Mouse (Mus musculus) lung, adult 2 months (tissue): ENCODE measurements at regions not wholly inside any gene's neighbourhood (a gene's known extent, or its start where the extent isn't known, plus 50 kb on each side); places are given as distances from the start of the nearest gene placed in this dataset.

Experiments used
- CTCF ChIP-seq: fragments of 200-500 bp; IDR thresholded peaks from 2 replicates; pipeline ENCODE4 v1.5.1; 2011; ENCODE audit warnings: mild to moderate bottlenecking, low read length, control low read depth; ENCODE audit not compliant: insufficient read depth
- POLR2A ChIP-seq: fragments of 200-500 bp; IDR thresholded peaks from 2 replicates; pipeline ENCODE4 v1.6.1; 2011; ENCODE audit warnings: low read depth, mild to moderate bottlenecking, control low read depth, low read length, borderline replicate concordance; ENCODE audit errors: extremely low read depth

- no peak for TF ChIP-seq CTCF
- TF ChIP-seq POLR2A, result no peak
These were observed 139.2 kb upstream of the Kcnip4 start for GRCm38 (mm10) chr5:49663928-49664327.
